Mouse (Mus musculus): ENCODE measurements at regions not wholly inside any gene's neighbourhood (a gene's known extent, or its start where the extent isn't known, plus 50 kb on each side); places are given as distances from the start of the nearest gene placed in this dataset.
A peak's percentile ranks its signal among the peaks of the same experiment; 100 is the strongest.

DNA sequence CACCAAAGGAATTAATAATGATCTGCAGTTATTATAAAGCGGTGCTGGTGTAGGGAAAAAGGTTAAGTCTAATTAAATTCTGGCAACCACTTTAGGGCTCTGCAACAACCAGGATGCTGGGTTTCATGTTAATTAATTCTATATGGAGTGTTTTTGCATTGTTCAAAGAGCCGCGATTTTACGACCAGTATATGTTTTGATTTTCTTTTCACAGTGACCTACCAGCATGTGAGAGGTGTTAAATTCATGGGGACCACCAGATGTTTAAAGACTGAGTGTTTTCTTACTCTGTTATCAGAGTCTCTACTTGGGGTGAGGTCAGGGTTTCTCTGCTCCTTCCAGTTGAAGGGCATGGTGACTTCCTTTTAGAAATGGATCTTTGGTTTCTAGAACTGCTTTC is 164.8 kb upstream of the Zmiz1 start:
- no peaks in the 10 kb centered on the region for H3K27me3 ChIP-seq (ENCODE audit: insufficient read depth, low read length)
- no peak overlapping the region for H3K27ac ChIP-seq (ENCODE audit: low read length)
- H3K4me1 ChIP-seq (ENCODE audit: insufficient read depth, low read length) = no peaks in the 10 kb centered on the region
- no peak overlapping the region for H3K4me3 ChIP-seq (ENCODE audit: low read length)
- ATAC-seq (ENCODE audit: low FRiP score, low TSS enrichment) = no peak
- no peaks in the 10 kb centered on the region for H3K9me3 ChIP-seq (ENCODE audit: low read length)
- no peak overlapping the region for H3K4me2 ChIP-seq (replicated peaks; ENCODE audit: low read depth, low read length)
- WGBS = 19% methylated on average over 4 of the region's 4 CpGs
- H3K36me3 ChIP-seq (ENCODE audit: insufficient read depth, low read length) = no peaks in the 10 kb centered on the region
- H3K9ac ChIP-seq (replicated peaks; ENCODE audit: low read length) = no peak overlapping the region

DNA sequence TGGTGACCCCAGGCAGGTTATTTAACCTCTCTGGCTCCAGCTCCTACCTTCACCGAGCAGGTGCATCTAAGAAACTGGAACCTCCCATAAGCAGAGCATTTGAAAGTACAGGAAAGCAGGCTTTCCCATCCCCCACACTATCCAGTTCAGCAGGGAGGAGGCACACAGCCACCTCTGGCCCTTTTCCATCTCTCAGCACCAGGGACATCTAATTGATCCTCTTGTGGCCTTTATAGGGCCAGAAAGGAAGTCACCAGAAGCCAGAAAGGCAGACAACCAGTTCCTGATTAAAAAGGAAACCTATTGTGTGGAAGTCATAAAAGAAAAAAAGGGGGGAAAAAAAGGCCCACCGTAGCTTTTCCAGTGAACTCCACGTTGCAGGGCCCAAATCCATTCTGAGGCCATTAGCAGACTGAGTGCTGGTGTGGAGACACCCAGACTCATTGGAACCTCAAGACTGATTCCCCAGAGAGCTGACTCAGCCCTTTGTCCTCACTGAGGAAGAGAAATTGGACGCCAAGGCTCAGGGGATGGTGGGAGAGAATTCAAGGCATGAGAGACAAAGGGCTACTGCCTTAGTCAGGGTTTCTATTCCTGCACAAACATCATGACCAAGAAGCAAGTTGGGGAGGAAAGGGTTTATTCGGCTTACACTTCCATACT is 163.2 kb upstream of the Zmiz1 start:
- Histone ChIP-seq H3K4me3 (ENCODE audit: low read length) (no peak overlapping the region), H3K9ac (replicated peaks; ENCODE audit: low read length) (no peak overlapping the region), H3K4me2 (replicated peaks; ENCODE audit: low read depth, low read length) (no peak overlapping the region), H3K27me3 (ENCODE audit: insufficient read depth, low read length) (no peaks in the 10 kb centered on the region), H3K4me1 (ENCODE audit: insufficient read depth, low read length) (no peaks in the 10 kb centered on the region), H3K9me3 (ENCODE audit: low read length) (no peaks in the 10 kb centered on the region), H3K36me3 (ENCODE audit: insufficient read depth, low read length) (no peaks in the 10 kb centered on the region), H3K27ac (ENCODE audit: low read length) (no peak overlapping the region)
- WGBS = 60% methylated on average over 4 of the region's 5 CpGs
- no peak for ATAC-seq (ENCODE audit: low FRiP score, low TSS enrichment)

DNA sequence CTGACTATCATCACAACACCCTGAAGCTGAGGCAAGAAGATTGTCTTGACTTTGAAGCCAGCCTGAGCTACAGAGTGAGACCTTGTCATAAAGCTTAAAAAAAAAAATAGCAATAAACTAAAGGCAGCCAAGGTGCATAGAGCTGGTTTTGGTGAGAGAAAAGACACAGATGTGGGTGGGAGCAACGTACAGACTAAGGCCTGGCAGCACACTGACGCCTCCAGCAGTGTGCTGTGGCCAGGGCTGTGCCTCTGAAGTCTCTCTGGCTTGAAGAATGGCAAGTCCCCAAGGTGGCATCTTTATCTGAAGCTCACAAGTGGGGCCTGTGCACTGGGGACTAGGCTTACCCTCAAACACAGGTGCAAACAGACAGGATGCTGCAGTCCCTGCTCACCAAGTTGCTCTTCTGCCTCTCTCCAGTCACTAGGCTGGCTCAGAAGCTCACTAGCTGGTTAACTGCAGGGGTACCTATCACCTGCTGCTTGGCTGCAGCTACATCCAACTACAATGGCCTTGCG is 159.3 kb upstream of the Zmiz1 start:
- Histone ChIP-seq H3K4me3 (ENCODE audit: low read length) (no peak overlapping the region), H3K4me1 (ENCODE audit: insufficient read depth, low read length) (peaks cover 19% of the 10 kb centered on the region), H3K36me3 (ENCODE audit: insufficient read depth, low read length) (no peaks in the 10 kb centered on the region), H3K27ac (ENCODE audit: low read length) (no peak overlapping the region), H3K4me2 (replicated peaks; ENCODE audit: low read depth, low read length) (no peak overlapping the region), H3K9me3 (ENCODE audit: low read length) (no peaks in the 10 kb centered on the region), H3K9ac (replicated peaks; ENCODE audit: low read length) (no peak overlapping the region), H3K27me3 (ENCODE audit: insufficient read depth, low read length) (no peaks in the 10 kb centered on the region)
- WGBS = 84% methylated on average over 3 of the region's 3 CpGs
- no peak for ATAC-seq (ENCODE audit: low FRiP score, low TSS enrichment)

DNA sequence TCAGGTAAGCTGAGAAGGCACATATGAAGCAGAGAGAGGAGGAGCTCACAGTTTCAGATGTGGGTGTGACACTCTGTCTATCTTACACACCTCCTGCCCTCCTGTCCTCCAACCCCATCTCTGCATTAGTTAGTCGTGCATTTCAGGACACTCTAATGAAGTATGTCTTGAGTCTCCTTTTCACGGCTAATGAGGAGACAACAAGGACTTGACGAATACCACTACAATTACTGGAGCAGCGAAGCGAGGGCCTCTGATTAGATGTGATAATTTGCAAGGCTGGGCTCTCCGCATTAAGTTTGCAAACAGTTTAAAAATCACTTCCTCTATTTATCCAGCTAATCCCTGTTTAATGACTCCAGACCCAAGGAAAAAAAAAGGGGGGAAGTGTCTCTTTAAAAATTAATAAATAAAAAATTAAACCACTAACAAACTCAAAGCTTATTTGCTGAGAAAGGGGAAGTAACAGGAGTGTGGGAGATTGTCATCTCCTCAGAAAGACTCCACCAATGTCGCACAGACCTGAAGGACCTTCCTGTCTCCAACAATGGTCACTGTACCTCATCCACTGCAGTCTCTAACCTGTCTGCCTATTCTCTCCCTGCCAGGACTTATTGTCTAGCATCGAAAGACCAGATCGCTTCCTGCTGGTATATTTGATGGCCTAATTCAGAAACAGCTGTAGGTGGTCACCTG is 157.5 kb upstream of the Zmiz1 start:
- Histone ChIP-seq H3K9me3 (ENCODE audit: low read length) (no peaks in the 10 kb centered on the region), H3K36me3 (ENCODE audit: insufficient read depth, low read length) (no peaks in the 10 kb centered on the region), H3K27me3 (ENCODE audit: insufficient read depth, low read length) (no peaks in the 10 kb centered on the region), H3K4me2 (replicated peaks; ENCODE audit: low read depth, low read length) (no peak overlapping the region; the same call in 1 of the 2 replicates), H3K4me3 (ENCODE audit: low read length) (no peak overlapping the region), H3K4me1 (ENCODE audit: insufficient read depth, low read length) (peaks cover 22% of the 10 kb centered on the region), H3K27ac (ENCODE audit: low read length) (no peak overlapping the region), H3K9ac (replicated peaks; ENCODE audit: low read length) (no peak overlapping the region)
- ATAC-seq (ENCODE audit: low FRiP score, low TSS enrichment) = no peak
- 48% methylated on average over 9 of the region's 9 CpGs for WGBS

DNA sequence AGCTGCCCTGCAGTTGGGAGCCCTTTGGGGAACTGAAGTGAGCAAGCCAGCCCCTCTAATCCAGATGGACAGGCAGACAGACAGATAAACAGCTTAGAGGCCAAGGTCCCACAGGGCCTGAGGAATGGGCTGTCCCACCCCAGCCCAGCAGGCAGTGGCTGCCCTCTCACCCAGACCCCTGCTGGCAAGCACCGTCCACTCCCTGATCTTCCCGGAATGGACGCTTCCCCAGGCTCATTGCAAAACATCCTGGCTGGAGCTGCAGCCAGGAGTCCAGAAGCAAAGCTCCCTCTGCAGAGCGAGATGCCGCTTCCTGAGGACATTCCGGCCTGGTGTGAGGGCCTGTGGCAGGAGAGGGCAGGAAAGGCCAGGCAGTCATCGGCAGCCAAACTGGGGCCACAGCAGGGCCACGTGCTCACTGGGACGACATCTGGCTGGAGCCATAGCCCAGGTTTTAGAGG is 154.6 kb upstream of the Zmiz1 start:
- peak overlapping the region; percentile 21 for H3K27ac ChIP-seq (ENCODE audit: low read length)
- no peak overlapping the region for H3K4me3 ChIP-seq (ENCODE audit: low read length)
- 13% methylated on average over 9 of the region's 9 CpGs for WGBS
- no peak overlapping the region for H3K4me2 ChIP-seq (replicated peaks; ENCODE audit: low read depth, low read length)
- ATAC-seq (ENCODE audit: low FRiP score, low TSS enrichment) = peak; percentile 71
- H3K9me3 ChIP-seq (ENCODE audit: low read length) = no peaks in the 10 kb centered on the region
- H3K27me3 ChIP-seq (ENCODE audit: insufficient read depth, low read length) = no peaks in the 10 kb centered on the region
- H3K9ac ChIP-seq (replicated peaks; ENCODE audit: low read length) = peak overlapping the region; percentile 8; the same call in 1 of the 2 replicates
- H3K36me3 ChIP-seq (ENCODE audit: insufficient read depth, low read length) = no peaks in the 10 kb centered on the region
- H3K4me1 ChIP-seq (ENCODE audit: insufficient read depth, low read length) = peaks cover 22% of the 10 kb centered on the region

DNA sequence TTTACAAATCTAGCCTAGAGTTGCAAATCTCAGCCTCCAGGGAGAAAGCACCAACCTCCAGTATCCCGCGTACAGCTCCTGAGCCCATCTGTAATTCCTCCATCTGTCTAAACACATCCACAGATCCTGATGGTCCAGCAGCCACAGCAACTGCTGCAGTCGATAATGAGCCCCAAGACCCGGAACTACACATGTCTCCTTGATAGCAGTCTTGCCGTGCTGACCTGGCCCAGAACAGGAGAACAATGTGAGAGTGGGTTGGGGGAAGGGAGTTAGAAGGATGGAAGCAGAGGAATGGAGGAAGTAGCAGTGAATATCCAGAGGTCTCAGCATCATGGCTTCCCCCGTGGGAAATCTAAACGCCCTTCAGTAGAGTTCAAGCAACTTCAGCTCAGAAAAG is 152.8 kb upstream of the Zmiz1 start:
- no peaks in the 10 kb centered on the region for H3K27me3 ChIP-seq (ENCODE audit: insufficient read depth, low read length)
- H3K27ac ChIP-seq (ENCODE audit: low read length) = no peak overlapping the region
- no peak overlapping the region for H3K4me3 ChIP-seq (ENCODE audit: low read length)
- H3K36me3 ChIP-seq (ENCODE audit: insufficient read depth, low read length) = no peaks in the 10 kb centered on the region
- no peak overlapping the region for H3K4me2 ChIP-seq (replicated peaks; ENCODE audit: low read depth, low read length)
- ATAC-seq (ENCODE audit: low FRiP score, low TSS enrichment) = no peak
- peaks cover 28% of the 10 kb centered on the region for H3K4me1 ChIP-seq (ENCODE audit: insufficient read depth, low read length)
- H3K9ac ChIP-seq (replicated peaks; ENCODE audit: low read length) = no peak overlapping the region
- no peaks in the 10 kb centered on the region for H3K9me3 ChIP-seq (ENCODE audit: low read length)
- WGBS = 56% methylated on average over 7 of the region's 7 CpGs

DNA sequence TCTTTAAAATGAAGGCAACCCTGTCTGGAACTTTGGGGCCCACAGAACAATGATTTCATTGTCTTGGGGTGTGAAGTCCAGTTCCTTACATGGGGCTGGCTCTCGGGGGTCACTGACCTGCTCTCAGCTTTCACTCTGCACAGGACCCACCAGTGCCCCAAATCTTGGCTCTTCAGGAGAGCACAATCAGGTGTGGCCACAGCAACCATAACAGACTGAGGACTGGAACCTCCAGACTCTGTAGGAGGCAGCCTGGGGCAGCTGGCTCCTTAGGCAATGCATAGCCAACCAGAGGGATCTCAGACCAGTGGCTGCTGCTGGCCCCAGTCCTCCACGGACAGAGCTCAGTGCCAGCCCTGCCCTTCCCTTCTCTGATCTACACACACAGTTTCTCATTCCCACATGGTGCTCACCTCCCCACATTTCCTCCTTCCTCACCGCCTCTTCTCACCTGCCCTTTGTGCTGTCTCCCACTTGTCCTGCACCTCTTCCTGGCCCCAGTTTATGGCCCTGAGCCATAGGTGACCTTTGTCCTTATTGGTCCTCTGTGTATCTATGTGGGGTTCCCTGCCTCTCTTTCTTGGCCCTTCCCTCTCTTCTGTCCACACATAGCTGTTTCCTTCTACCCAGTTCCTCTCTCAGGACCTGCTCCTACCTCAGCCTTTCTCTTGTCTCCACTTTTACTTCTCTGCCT is 151.9 kb upstream of the Zmiz1 start:
- Histone ChIP-seq H3K9me3 (ENCODE audit: low read length) (no peaks in the 10 kb centered on the region), H3K4me2 (replicated peaks; ENCODE audit: low read depth, low read length) (no peak overlapping the region), H3K9ac (replicated peaks; ENCODE audit: low read length) (no peak overlapping the region), H3K27me3 (ENCODE audit: insufficient read depth, low read length) (no peaks in the 10 kb centered on the region), H3K4me3 (ENCODE audit: low read length) (no peak overlapping the region), H3K36me3 (ENCODE audit: insufficient read depth, low read length) (no peaks in the 10 kb centered on the region), H3K4me1 (ENCODE audit: insufficient read depth, low read length) (peaks cover 33% of the 10 kb centered on the region), H3K27ac (ENCODE audit: low read length) (no peak overlapping the region)
- no peak for ATAC-seq (ENCODE audit: low FRiP score, low TSS enrichment)
- WGBS = 81% methylated on average over 3 of the region's 3 CpGs

DNA sequence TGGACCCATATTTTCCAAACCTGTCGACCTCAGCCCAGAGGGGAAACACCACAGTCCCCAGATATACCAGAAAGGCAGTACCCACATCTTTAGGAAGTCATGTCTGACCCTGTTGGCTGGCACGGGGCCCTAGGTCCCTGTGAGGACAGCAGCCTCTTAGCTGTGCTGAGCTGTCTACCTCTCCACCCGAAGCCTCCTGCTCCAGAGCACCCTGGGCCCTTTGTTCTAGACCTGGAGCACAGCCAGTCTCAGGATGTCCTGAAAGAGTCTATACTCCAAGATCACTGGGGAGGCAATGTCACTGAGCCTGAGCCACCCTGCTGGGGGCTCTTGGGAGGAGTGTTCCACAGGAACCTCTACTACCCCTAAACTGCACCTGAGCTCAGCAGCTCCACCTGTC is 150.9 kb upstream of the Zmiz1 start:
- Histone ChIP-seq H3K27me3 (ENCODE audit: insufficient read depth, low read length) (no peaks in the 10 kb centered on the region), H3K9me3 (ENCODE audit: low read length) (no peaks in the 10 kb centered on the region), H3K36me3 (ENCODE audit: insufficient read depth, low read length) (no peaks in the 10 kb centered on the region), H3K27ac (ENCODE audit: low read length) (no peak overlapping the region), H3K4me2 (replicated peaks; ENCODE audit: low read depth, low read length) (no peak overlapping the region), H3K4me3 (ENCODE audit: low read length) (no peak overlapping the region), H3K9ac (replicated peaks; ENCODE audit: low read length) (no peak overlapping the region), H3K4me1 (ENCODE audit: insufficient read depth, low read length) (peaks cover 39% of the 10 kb centered on the region)
- WGBS = 72% methylated on average over 3 of the region's 3 CpGs
- no peak for ATAC-seq (ENCODE audit: low FRiP score, low TSS enrichment)

DNA sequence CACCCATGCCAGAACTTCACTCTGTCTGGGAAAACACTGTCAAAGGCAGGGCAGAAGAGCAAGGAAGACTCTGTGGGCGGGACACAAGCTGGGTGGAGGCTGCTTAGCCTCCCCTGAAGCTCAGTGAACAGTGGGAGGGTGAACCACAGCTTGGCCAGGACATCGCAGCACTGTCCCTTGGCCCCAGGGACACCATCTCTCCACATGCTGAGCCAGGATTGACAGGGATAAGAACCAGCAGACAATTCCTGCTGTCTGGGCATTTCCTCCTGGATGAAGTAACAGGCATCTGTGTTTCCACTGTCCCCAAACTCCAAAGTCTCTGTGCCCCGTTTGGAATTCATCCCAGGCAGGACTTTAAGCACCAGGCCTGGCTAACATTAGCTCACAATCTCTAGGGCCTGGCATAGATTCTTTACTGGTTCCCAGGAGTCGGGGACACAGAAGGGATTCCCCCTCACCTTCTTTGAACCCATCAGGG is 148.3 kb upstream of the Zmiz1 start:
- H3K36me3 ChIP-seq (ENCODE audit: insufficient read depth, low read length) = no peaks in the 10 kb centered on the region
- no peaks in the 10 kb centered on the region for H3K9me3 ChIP-seq (ENCODE audit: low read length)
- no peak overlapping the region for H3K27ac ChIP-seq (ENCODE audit: low read length)
- H3K9ac ChIP-seq (replicated peaks; ENCODE audit: low read length) = no peak overlapping the region
- H3K4me2 ChIP-seq (replicated peaks; ENCODE audit: low read depth, low read length) = no peak overlapping the region
- ATAC-seq (ENCODE audit: low FRiP score, low TSS enrichment) = peak; percentile 44; the same call in 1 of the 2 replicates
- H3K27me3 ChIP-seq (ENCODE audit: insufficient read depth, low read length) = no peaks in the 10 kb centered on the region
- H3K4me1 ChIP-seq (ENCODE audit: insufficient read depth, low read length) = peaks cover 25% of the 10 kb centered on the region
- H3K4me3 ChIP-seq (ENCODE audit: low read length) = no peak overlapping the region
- WGBS = 59% methylated on average over 4 of the region's 4 CpGs

Data from kidney, embryonic 16.5 days (tissue).